Mouse (Mus musculus): ENCODE measurements around the gene Casz1. TPM values are rescaled to one million over a fixed set of nuclear protein-coding genes. Genes with fewer than 3 reads are reported as not detected.

Casz1 gene
- polyA plus RNA-seq, 1 experiment from 2014 or later = 9.7 TPM

GRCm38 (mm10) chr4:148908214-148908681 is 104.0 kb downstream of the Casz1 start:
- TF ChIP-seq CTCF (IDR thresholded peaks at IDR 0.05) = peak; percentile 69
- no peak for TF ChIP-seq EP300 (IDR thresholded peaks at IDR 0.05)
- WGBS = 48% methylated on average over 11 of the region's 11 CpGs
- DNase-seq (ENCODE audit: low spot score) = peak; percentile 42
- H3K27me3 ChIP-seq (replicated peaks; ENCODE audit: insufficient read depth, low read length) = no peaks in the 10 kb centered on the region
- no peaks in the 10 kb centered on the region for H3K9me3 ChIP-seq (ENCODE audit: low read length)
- H3K4me3 ChIP-seq (ENCODE audit: low read depth, low read length) = no peak overlapping the region
- H3K9ac ChIP-seq (replicated peaks; ENCODE audit: low read depth) = no peak overlapping the region
- H3K4me1 ChIP-seq (ENCODE audit: insufficient read depth, low read depth, low read length) = peaks cover 32% of the 10 kb centered on the region; the same call in 1 of the 2 replicates
- no peak for ATAC-seq
- peak overlapping the region; percentile 71 for H3K27ac ChIP-seq (ENCODE audit: low read length)
- no peaks in the 10 kb centered on the region for H3K36me3 ChIP-seq (ENCODE audit: insufficient read depth, low read length)
- no peak overlapping the region for H3K4me2 ChIP-seq (replicated peaks; ENCODE audit: low read depth, low read length)

DNA sequence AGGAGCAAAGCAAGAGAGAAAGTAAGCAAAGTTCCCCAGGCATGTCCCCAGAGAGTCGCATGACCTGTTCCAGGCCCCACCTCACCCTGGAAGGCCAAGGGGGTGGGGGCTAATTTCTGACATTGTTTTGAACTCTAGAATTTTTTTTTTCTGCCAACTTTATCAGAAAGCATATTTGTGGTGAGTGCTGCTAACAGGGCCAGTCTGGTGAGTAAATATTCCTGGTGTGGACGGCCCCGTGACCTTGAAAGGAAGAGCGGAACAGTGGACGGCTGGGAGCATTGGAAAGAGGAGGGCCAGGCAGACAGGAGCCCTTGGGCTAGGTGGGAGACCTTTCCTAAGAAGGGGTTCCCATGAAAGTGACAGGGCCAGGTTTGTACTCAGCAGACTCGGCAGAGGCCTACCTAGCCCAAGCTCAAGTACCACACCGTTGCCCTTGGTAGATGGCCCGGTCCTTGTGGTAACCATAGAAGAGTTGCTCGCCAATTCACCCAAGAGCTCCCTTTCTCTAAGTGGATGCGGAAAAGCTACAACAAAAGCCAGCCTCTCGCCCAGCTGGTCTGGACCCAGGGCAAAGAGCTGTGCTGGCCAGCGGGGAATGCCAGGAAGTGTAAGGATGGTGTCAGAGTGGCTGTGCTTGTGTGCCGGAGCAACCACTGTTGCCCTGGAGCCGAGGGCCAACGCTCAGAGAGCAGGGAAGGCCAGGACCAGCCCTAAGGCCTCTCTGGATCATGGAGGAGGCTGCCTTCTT is 104.7 kb downstream of the Casz1 start:
- H3K4me2 ChIP-seq (replicated peaks; ENCODE audit: low read depth, low read length) = no peak overlapping the region
- H3K36me3 ChIP-seq (ENCODE audit: insufficient read depth, low read length) = no peaks in the 10 kb centered on the region
- H3K4me1 ChIP-seq (ENCODE audit: insufficient read depth, low read depth, low read length) = peaks cover 32% of the 10 kb centered on the region; the same call in 1 of the 2 replicates
- no peaks in the 10 kb centered on the region for H3K27me3 ChIP-seq (replicated peaks; ENCODE audit: insufficient read depth, low read length)
- H3K4me3 ChIP-seq (ENCODE audit: low read depth, low read length) = no peak overlapping the region
- peak; percentile 72 for DNase-seq (ENCODE audit: low spot score)
- no peak overlapping the region for H3K9ac ChIP-seq (replicated peaks; ENCODE audit: low read depth)
- peak; percentile 65 for ATAC-seq
- 49% methylated on average over 15 of the region's 15 CpGs for WGBS
- no peaks in the 10 kb centered on the region for H3K9me3 ChIP-seq (ENCODE audit: low read length)
- TF ChIP-seq EP300 (IDR thresholded peaks at IDR 0.05) (peak; percentile 70), CTCF (IDR thresholded peaks at IDR 0.05) (no peak)
- H3K27ac ChIP-seq (ENCODE audit: low read length) = peak overlapping the region; percentile 71

- 75% methylated on average over 11 of the region's 11 CpGs for WGBS
- Histone ChIP-seq H3K4me3 (ENCODE audit: low read depth, low read length) (no peak overlapping the region), H3K4me2 (replicated peaks; ENCODE audit: low read depth, low read length) (no peak overlapping the region), H3K9ac (replicated peaks; ENCODE audit: low read depth) (no peak overlapping the region), H3K4me1 (ENCODE audit: insufficient read depth, low read depth, low read length) (peaks cover 32% of the 10 kb centered on the region; the same call in 1 of the 2 replicates), H3K9me3 (ENCODE audit: low read length) (no peaks in the 10 kb centered on the region), H3K36me3 (ENCODE audit: insufficient read depth, low read length) (no peaks in the 10 kb centered on the region), H3K27ac (ENCODE audit: low read length) (peak overlapping the region; percentile 71; the same call in 1 of the 2 replicates), H3K27me3 (replicated peaks; ENCODE audit: insufficient read depth, low read length) (no peaks in the 10 kb centered on the region)
- no peak for TF ChIP-seq CTCF (IDR thresholded peaks at IDR 0.05)
- TF ChIP-seq EP300 (IDR thresholded peaks at IDR 0.05) = no peak
- ATAC-seq (no peak), DNase-seq (ENCODE audit: low spot score) (no peak)
Measured at GRCm38 (mm10) chr4:148909566-148909965, 105.3 kb downstream of the Casz1 start.

DNA sequence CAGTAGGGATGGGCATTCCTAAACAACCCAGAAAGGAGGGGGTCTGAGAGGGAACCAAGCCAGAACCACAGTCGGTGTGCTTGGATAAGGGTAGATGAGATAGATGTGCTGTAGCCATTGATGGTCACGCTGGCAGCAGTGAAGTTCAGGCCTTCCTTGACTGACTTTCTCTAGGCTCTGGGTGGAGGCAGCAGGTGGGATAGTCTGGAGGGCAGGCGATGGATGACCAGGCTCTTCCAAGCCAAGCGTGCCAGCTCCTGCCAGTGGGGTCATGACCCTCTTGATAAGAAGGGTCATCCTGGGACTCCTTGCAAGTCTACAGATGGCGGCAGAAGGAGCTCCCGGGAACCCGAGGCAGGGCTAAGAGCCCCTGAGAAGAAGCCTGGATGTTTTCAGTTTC is 107.9 kb downstream of the Casz1 start:
- Histone ChIP-seq H3K4me1 (ENCODE audit: insufficient read depth, low read depth, low read length) (peaks cover 21% of the 10 kb centered on the region; the same call in 1 of the 2 replicates), H3K27ac (ENCODE audit: low read length) (no peak overlapping the region), H3K4me2 (replicated peaks; ENCODE audit: low read depth, low read length) (no peak overlapping the region), H3K27me3 (replicated peaks; ENCODE audit: insufficient read depth, low read length) (no peaks in the 10 kb centered on the region), H3K36me3 (ENCODE audit: insufficient read depth, low read length) (no peaks in the 10 kb centered on the region), H3K4me3 (ENCODE audit: low read depth, low read length) (no peak overlapping the region), H3K9ac (replicated peaks; ENCODE audit: low read depth) (no peak overlapping the region), H3K9me3 (ENCODE audit: low read length) (no peaks in the 10 kb centered on the region)
- ATAC-seq (no peak), DNase-seq (ENCODE audit: low spot score) (no peak)
- TF ChIP-seq EP300 (IDR thresholded peaks at IDR 0.05) (no peak), CTCF (IDR thresholded peaks at IDR 0.05) (no peak)
- 48% methylated on average over 7 of the region's 7 CpGs for WGBS

DNA sequence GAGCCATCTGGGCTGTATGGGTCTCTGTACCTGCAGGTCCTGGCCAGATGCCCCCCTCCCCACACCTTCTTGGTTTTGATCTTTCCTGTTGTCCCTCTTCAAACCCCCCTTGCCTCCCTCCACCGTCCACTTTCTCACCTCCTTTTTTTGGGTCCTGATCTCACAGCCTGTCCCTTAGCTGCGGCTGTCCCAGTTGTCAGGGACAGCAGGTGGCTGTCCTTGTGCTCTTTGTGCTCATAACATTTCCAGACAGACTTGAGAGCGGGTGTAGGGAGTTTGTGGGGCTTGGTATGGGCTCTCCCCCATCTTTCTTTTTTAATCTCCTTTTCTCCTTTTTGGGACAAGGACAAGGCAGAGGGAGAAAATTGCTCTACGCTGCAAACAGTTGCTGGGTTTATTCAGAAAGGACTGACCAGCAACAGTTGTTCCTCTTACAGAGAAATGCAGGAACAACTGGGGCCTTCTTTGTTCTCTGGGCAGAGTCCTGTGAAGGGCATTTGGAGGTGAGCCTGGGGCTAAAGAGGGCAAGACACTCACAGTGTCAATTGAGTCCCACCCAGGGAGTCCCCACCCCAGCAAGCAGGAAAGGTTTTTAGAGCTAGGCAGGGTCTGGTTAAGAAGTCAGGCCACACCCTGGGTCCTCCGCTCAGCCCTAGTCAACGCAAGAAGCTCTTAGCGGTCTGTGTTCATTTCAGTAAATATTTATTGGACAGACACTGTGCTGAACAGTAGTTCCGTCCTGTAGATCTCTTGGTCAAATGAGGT is 108.8 kb downstream of the Casz1 start:
- Histone ChIP-seq H3K27ac (ENCODE audit: low read length) (0 out of 2 replicates have a peak overlapping the region, but pooled peaks have one; percentile 57), H3K4me2 (replicated peaks; ENCODE audit: low read depth, low read length) (no peak overlapping the region), H3K4me1 (ENCODE audit: insufficient read depth, low read depth, low read length) (peaks cover 19% of the 10 kb centered on the region; the same call in 1 of the 2 replicates), H3K4me3 (ENCODE audit: low read depth, low read length) (no peak overlapping the region), H3K36me3 (ENCODE audit: insufficient read depth, low read length) (no peaks in the 10 kb centered on the region), H3K9me3 (ENCODE audit: low read length) (no peaks in the 10 kb centered on the region), H3K9ac (replicated peaks; ENCODE audit: low read depth) (no peak overlapping the region), H3K27me3 (replicated peaks; ENCODE audit: insufficient read depth, low read length) (no peaks in the 10 kb centered on the region)
- 40% methylated on average over 8 of the region's 8 CpGs for WGBS
- 0 out of 2 replicates have a peak, but pooled peaks have one; percentile 10 for ATAC-seq
- TF ChIP-seq EP300 (IDR thresholded peaks at IDR 0.05) (peak; percentile 28; the same call in 1 of the 2 replicates), CTCF (IDR thresholded peaks at IDR 0.05) (no peak)
- peak; percentile 53 for DNase-seq (ENCODE audit: low spot score)
